Mouse (Mus musculus) layer of hippocampus, postnatal 25 days (tissue): ENCODE measurements at regions not wholly inside any gene's neighbourhood (a gene's known extent, or its start where the extent isn't known, plus 50 kb on each side); places are given as distances from the start of the nearest gene placed in this dataset.

Experiments used
- DNase-seq, 2 experiments: peaks; one replicate each; pipeline ENCODE4 v3.0.0; 2022; ENCODE audit warnings: mixed read lengths in 2 of 2, low spot score in 1 of 2; ENCODE audit errors: extremely low spot score in 1 of 2

- no peak for DNase-seq
Measured at GRCm38 (mm10) chr10:17237918-17238850, 484.8 kb upstream of the Cited2 start.

- DNase-seq, result no peak
Measured at GRCm38 (mm10) chr10:17248270-17248669, 474.7 kb upstream of the Cited2 start.

- no peak for DNase-seq
Measured at GRCm38 (mm10) chr10:17253040-17253439, 470.0 kb upstream of the Cited2 start.

- no peak for DNase-seq
Measured at GRCm38 (mm10) chr10:17260154-17260553, 462.9 kb upstream of the Cited2 start.

GRCm38 (mm10) chr10:17260615-17261014 is 462.4 kb upstream of the Cited2 start:
- no peak for DNase-seq

- no peak for DNase-seq
Measured at GRCm38 (mm10) chr10:17261192-17261824, 461.7 kb upstream of the Cited2 start.

- DNase-seq, result no peak
Measured at GRCm38 (mm10) chr10:17261825-17262205, 461.2 kb upstream of the Cited2 start.

GRCm38 (mm10) chr10:17272646-17273045 is 450.4 kb upstream of the Cited2 start:
- DNase-seq, result no peak

GRCm38 (mm10) chr10:17273855-17274254 is 449.2 kb upstream of the Cited2 start:
- no peak for DNase-seq

GRCm38 (mm10) chr10:17275214-17275613 is 447.8 kb upstream of the Cited2 start:
- no peak for DNase-seq

GRCm38 (mm10) chr10:17277911-17278310 is 445.1 kb upstream of the Cited2 start:
- DNase-seq, result no peak

- no peak for DNase-seq
Measured at GRCm38 (mm10) chr10:17284858-17285257, 438.2 kb upstream of the Cited2 start.

- DNase-seq, result no peak
Measured at GRCm38 (mm10) chr10:17287141-17287540, 435.9 kb upstream of the Cited2 start.

- DNase-seq, result no peak
Measured at GRCm38 (mm10) chr10:17288231-17288630, 434.8 kb upstream of the Cited2 start.

GRCm38 (mm10) chr10:17292331-17292730 is 430.7 kb upstream of the Cited2 start:
- DNase-seq, result no peak

- DNase-seq, result no peak
Measured at GRCm38 (mm10) chr10:17294440-17294839, 428.6 kb upstream of the Cited2 start.

GRCm38 (mm10) chr10:17295157-17295556 is 427.9 kb upstream of the Cited2 start:
- no peak for DNase-seq

- no peak for DNase-seq
Measured at GRCm38 (mm10) chr10:17299600-17299999, 423.4 kb upstream of the Cited2 start.

- DNase-seq, result no peak
Measured at GRCm38 (mm10) chr10:17326724-17327123, 396.3 kb upstream of the Cited2 start.

- DNase-seq, result no peak
Measured at GRCm38 (mm10) chr10:17330904-17331606, 392.0 kb upstream of the Cited2 start.

- DNase-seq, result peak; percentile 18 to 27
Measured at GRCm38 (mm10) chr10:17331607-17332008, 391.4 kb upstream of the Cited2 start.
